Mouse (Mus musculus): Measurements from ENCODE around the gene Unc50. TPM values are rescaled to one million over a fixed set of nuclear protein-coding genes. Genes with fewer than 3 reads are reported as not detected.

Unc50 gene
- polyA plus RNA-seq, 1 experiment from 2014 or later, result 127 TPM

GRCm38 (mm10) chr1:37405137-37405536 lies 24.8 kb upstream of the Unc50 start:
- WGBS, result 68% methylated on average over 2 of the region's 2 CpGs
- Histone ChIP-seq H3K9me3 (ENCODE audit: control insufficient read depth, low read length) (no peaks in the 10 kb centered on the region), H3K27me3 (replicated peaks; ENCODE audit: control insufficient read depth, insufficient read depth, low read length) (no peaks in the 10 kb centered on the region), H3K4me2 (ENCODE audit: low read length) (no peak overlapping the region), H3K27ac (ENCODE audit: low read depth, low read length) (no peak overlapping the region), H3K9ac (ENCODE audit: low read depth, low read length) (no peak overlapping the region), H3K4me1 (ENCODE audit: control insufficient read depth, insufficient read depth, low read depth, low read length) (no peaks in the 10 kb centered on the region), H3K36me3 (ENCODE audit: control insufficient read depth, insufficient read depth, low read length) (peaks cover 15% of the 10 kb centered on the region), H3K4me3 (ENCODE audit: low read length) (no peak overlapping the region)
- peak; percentile 61; the same call in 1 of the 2 replicates for ATAC-seq

- H3K9ac ChIP-seq (ENCODE audit: low read depth, low read length), result no peak overlapping the region
- no peak overlapping the region for H3K27ac ChIP-seq (ENCODE audit: low read depth, low read length)
- no peaks in the 10 kb centered on the region for H3K9me3 ChIP-seq (ENCODE audit: control insufficient read depth, low read length)
- peaks cover 7% of the 10 kb centered on the region; the same call in 1 of the 2 replicates for H3K36me3 ChIP-seq (ENCODE audit: control insufficient read depth, insufficient read depth, low read length)
- H3K27me3 ChIP-seq (replicated peaks; ENCODE audit: control insufficient read depth, insufficient read depth, low read length), result no peaks in the 10 kb centered on the region
- no peak overlapping the region for H3K4me3 ChIP-seq (ENCODE audit: low read length)
- 81% methylated on average over 8 of the region's 8 CpGs for WGBS
- H3K4me2 ChIP-seq (ENCODE audit: low read length), result no peak overlapping the region
- no peaks in the 10 kb centered on the region for H3K4me1 ChIP-seq (ENCODE audit: control insufficient read depth, insufficient read depth, low read depth, low read length)
- no peak for ATAC-seq
Observed at GRCm38 (mm10) chr1:37407228-37407627, 22.7 kb upstream of the Unc50 start.

- no peak for ATAC-seq
- H3K4me3 ChIP-seq (ENCODE audit: low read length), result no peak overlapping the region
- no peaks in the 10 kb centered on the region for H3K27me3 ChIP-seq (replicated peaks; ENCODE audit: control insufficient read depth, insufficient read depth, low read length)
- 85% methylated on average over 8 of the region's 8 CpGs for WGBS
- no peak overlapping the region for H3K9ac ChIP-seq (ENCODE audit: low read depth, low read length)
- H3K4me2 ChIP-seq (ENCODE audit: low read length), result no peak overlapping the region
- no peaks in the 10 kb centered on the region for H3K9me3 ChIP-seq (ENCODE audit: control insufficient read depth, low read length)
- no peak overlapping the region for H3K27ac ChIP-seq (ENCODE audit: low read depth, low read length)
- H3K36me3 ChIP-seq (ENCODE audit: control insufficient read depth, insufficient read depth, low read length), result peaks cover 4% of the 10 kb centered on the region; the same call in 1 of the 2 replicates
- no peaks in the 10 kb centered on the region for H3K4me1 ChIP-seq (ENCODE audit: control insufficient read depth, insufficient read depth, low read depth, low read length)
Observed at GRCm38 (mm10) chr1:37408059-37408458, 21.9 kb upstream of the Unc50 start.

- Histone ChIP-seq H3K27me3 (replicated peaks; ENCODE audit: control insufficient read depth, insufficient read depth, low read length) (no peaks in the 10 kb centered on the region), H3K27ac (ENCODE audit: low read depth, low read length) (no peak overlapping the region), H3K4me2 (ENCODE audit: low read length) (no peak overlapping the region), H3K36me3 (ENCODE audit: control insufficient read depth, insufficient read depth, low read length) (peaks cover 4% of the 10 kb centered on the region; the same call in 1 of the 2 replicates), H3K9ac (ENCODE audit: low read depth, low read length) (no peak overlapping the region), H3K4me3 (ENCODE audit: low read length) (no peak overlapping the region), H3K9me3 (ENCODE audit: control insufficient read depth, low read length) (no peaks in the 10 kb centered on the region), H3K4me1 (ENCODE audit: control insufficient read depth, insufficient read depth, low read depth, low read length) (no peaks in the 10 kb centered on the region)
- WGBS, result 77% methylated on average over 3 of the region's 3 CpGs
- no peak for ATAC-seq
Observed at GRCm38 (mm10) chr1:37408678-37409077, 21.3 kb upstream of the Unc50 start.

GRCm38 (mm10) chr1:37409647-37410046 lies 20.3 kb upstream of the Unc50 start:
- Histone ChIP-seq H3K4me1 (ENCODE audit: control insufficient read depth, insufficient read depth, low read depth, low read length) (no peaks in the 10 kb centered on the region), H3K36me3 (ENCODE audit: control insufficient read depth, insufficient read depth, low read length) (peaks cover 4% of the 10 kb centered on the region; the same call in 1 of the 2 replicates), H3K27me3 (replicated peaks; ENCODE audit: control insufficient read depth, insufficient read depth, low read length) (no peaks in the 10 kb centered on the region), H3K9me3 (ENCODE audit: control insufficient read depth, low read length) (no peaks in the 10 kb centered on the region), H3K4me3 (ENCODE audit: low read length) (no peak overlapping the region), H3K9ac (ENCODE audit: low read depth, low read length) (no peak overlapping the region), H3K4me2 (ENCODE audit: low read length) (no peak overlapping the region), H3K27ac (ENCODE audit: low read depth, low read length) (no peak overlapping the region)
- no peak for ATAC-seq

GRCm38 (mm10) chr1:37415394-37415793 lies 14.5 kb upstream of the Unc50 start:
- 97% methylated on average over 1 of the region's 1 CpGs for WGBS
- Histone ChIP-seq H3K9me3 (ENCODE audit: control insufficient read depth, low read length) (no peaks in the 10 kb centered on the region), H3K4me2 (ENCODE audit: low read length) (no peak overlapping the region), H3K4me1 (ENCODE audit: control insufficient read depth, insufficient read depth, low read depth, low read length) (no peaks in the 10 kb centered on the region), H3K36me3 (ENCODE audit: control insufficient read depth, insufficient read depth, low read length) (peaks cover 17% of the 10 kb centered on the region; the same call in 1 of the 2 replicates), H3K4me3 (ENCODE audit: low read length) (no peak overlapping the region), H3K27ac (ENCODE audit: low read depth, low read length) (no peak overlapping the region), H3K27me3 (replicated peaks; ENCODE audit: control insufficient read depth, insufficient read depth, low read length) (no peaks in the 10 kb centered on the region), H3K9ac (ENCODE audit: low read depth, low read length) (no peak overlapping the region)
- no peak for ATAC-seq

- 96% methylated on average over 1 of the region's 1 CpGs for WGBS
Observed at GRCm38 (mm10) chr1:37419420-37419819, 10.5 kb upstream of the Unc50 start.

GRCm38 (mm10) chr1:37427144-37427875 lies 2.6 kb upstream of the Unc50 start:
- H3K27me3 ChIP-seq (replicated peaks; ENCODE audit: control insufficient read depth, insufficient read depth, low read length), result no peaks in the 10 kb centered on the region

More at GRCm38 (mm10) chr1:37419420-37419819, 10.5 kb upstream of the Unc50 start:
- peaks cover 4% of the 10 kb centered on the region; the same call in 1 of the 2 replicates for H3K9me3 ChIP-seq (ENCODE audit: control insufficient read depth, low read length)
- H3K36me3 ChIP-seq (ENCODE audit: control insufficient read depth, insufficient read depth, low read length), result peaks cover 23% of the 10 kb centered on the region; the same call in 1 of the 2 replicates
- no peak overlapping the region for H3K9ac ChIP-seq (ENCODE audit: low read depth, low read length)
- H3K27me3 ChIP-seq (replicated peaks; ENCODE audit: control insufficient read depth, insufficient read depth, low read length), result no peaks in the 10 kb centered on the region
- H3K4me1 ChIP-seq (ENCODE audit: control insufficient read depth, insufficient read depth, low read depth, low read length), result no peaks in the 10 kb centered on the region
- H3K4me3 ChIP-seq (ENCODE audit: low read length), result no peak overlapping the region
- ATAC-seq, result no peak
- no peak overlapping the region for H3K4me2 ChIP-seq (ENCODE audit: low read length)
- H3K27ac ChIP-seq (ENCODE audit: low read depth, low read length), result no peak overlapping the region

GRCm38 (mm10) chr1:37428911-37429310 lies 1.0 kb upstream of the Unc50 start:
- Histone ChIP-seq H3K4me2 (ENCODE audit: low read length) (peak overlapping the region; percentile 92), H3K27me3 (replicated peaks; ENCODE audit: control insufficient read depth, insufficient read depth, low read length) (no peaks in the 10 kb centered on the region), H3K9me3 (ENCODE audit: control insufficient read depth, low read length) (peaks cover 4% of the 10 kb centered on the region; the same call in 1 of the 2 replicates), H3K4me3 (ENCODE audit: low read length) (peak overlapping the region; percentile 98), H3K9ac (ENCODE audit: low read depth, low read length) (no peak overlapping the region; the same call in 1 of the 2 replicates), H3K36me3 (ENCODE audit: control insufficient read depth, insufficient read depth, low read length) (peaks cover 27% of the 10 kb centered on the region), H3K27ac (ENCODE audit: low read depth, low read length) (no peak overlapping the region), H3K4me1 (ENCODE audit: control insufficient read depth, insufficient read depth, low read depth, low read length) (peaks cover 33% of the 10 kb centered on the region)
- no peak for ATAC-seq
- WGBS, result 68% methylated on average over 2 of the region's 2 CpGs

More at GRCm38 (mm10) chr1:37427144-37427875, 2.6 kb upstream of the Unc50 start:
- Histone ChIP-seq H3K9me3 (ENCODE audit: control insufficient read depth, low read length) (peaks cover 4% of the 10 kb centered on the region; the same call in 1 of the 2 replicates), H3K4me2 (ENCODE audit: low read length) (no peak overlapping the region), H3K4me3 (ENCODE audit: low read length) (no peak overlapping the region), H3K27ac (ENCODE audit: low read depth, low read length) (no peak overlapping the region), H3K4me1 (ENCODE audit: control insufficient read depth, insufficient read depth, low read depth, low read length) (peaks cover 26% of the 10 kb centered on the region), H3K9ac (ENCODE audit: low read depth, low read length) (no peak overlapping the region), H3K36me3 (ENCODE audit: control insufficient read depth, insufficient read depth, low read length) (peaks cover 19% of the 10 kb centered on the region)
- ATAC-seq, result no peak
- WGBS, result 96% methylated on average over 8 of the region's 8 CpGs
